Mouse (Mus musculus): ENCODE results near the gene Henmt1. TPM values are rescaled to one million over a fixed set of nuclear protein-coding genes. Genes with fewer than 3 reads are reported as not detected.
A peak's percentile ranks its signal among the peaks of the same experiment; 100 is the strongest.

Gene Henmt1
- polyA plus RNA-seq, 1 experiment from 2014 or later: 3.0 TPM

GRCm38 (mm10) chr3:108921822-108922221, 17.9 kb upstream of the Henmt1 start:
- no peak overlapping the region for H3K4me3 ChIP-seq (ENCODE audit: low read depth, low read length)
- H3K4me1 ChIP-seq (ENCODE audit: control insufficient read depth, insufficient read depth, low read length): no peaks in the 10 kb centered on the region
- no peak overlapping the region for H3K9ac ChIP-seq (ENCODE audit: low read depth, low read length)
- no peak overlapping the region for H3K4me2 ChIP-seq (ENCODE audit: low read length)
- no peaks in the 10 kb centered on the region for H3K27me3 ChIP-seq (ENCODE audit: control insufficient read depth, insufficient read depth, low read depth, low read length)
- 93% methylated on average over 1 of the region's 1 CpGs for WGBS
- H3K27ac ChIP-seq (ENCODE audit: low read length): no peak overlapping the region
- no peaks in the 10 kb centered on the region for H3K9me3 ChIP-seq (replicated peaks; ENCODE audit: control insufficient read depth, low read length, poor library complexity, severe bottlenecking)
- H3K36me3 ChIP-seq (ENCODE audit: control insufficient read depth, insufficient read depth, low read length): no peaks in the 10 kb centered on the region
- ATAC-seq: no peak

DNA sequence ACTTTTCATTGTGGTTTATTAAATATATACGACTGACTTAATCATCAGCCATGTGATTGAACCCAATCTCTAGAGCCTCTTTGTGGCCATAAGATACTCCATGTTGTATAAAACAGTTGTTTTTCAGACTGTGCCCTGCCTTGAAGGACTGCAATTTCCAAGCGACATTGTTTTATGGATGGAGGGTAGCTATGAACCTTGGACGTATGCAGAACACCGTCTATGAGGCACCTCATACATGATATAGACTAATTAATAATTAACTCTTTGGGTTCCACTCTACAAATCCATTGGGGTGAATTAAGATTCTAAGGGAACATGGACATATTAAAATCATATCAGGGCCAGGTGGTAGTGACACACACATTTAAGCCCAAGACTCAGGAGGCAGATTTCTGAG, 14.0 kb upstream of the Henmt1 start:
- Histone ChIP-seq H3K9ac (ENCODE audit: low read depth, low read length) (no peak overlapping the region), H3K27me3 (ENCODE audit: control insufficient read depth, insufficient read depth, low read depth, low read length) (no peaks in the 10 kb centered on the region), H3K27ac (ENCODE audit: low read length) (no peak overlapping the region), H3K9me3 (replicated peaks; ENCODE audit: control insufficient read depth, low read length, poor library complexity, severe bottlenecking) (no peaks in the 10 kb centered on the region), H3K4me3 (ENCODE audit: low read depth, low read length) (no peak overlapping the region), H3K4me2 (ENCODE audit: low read length) (no peak overlapping the region), H3K4me1 (ENCODE audit: control insufficient read depth, insufficient read depth, low read length) (no peaks in the 10 kb centered on the region), H3K36me3 (ENCODE audit: control insufficient read depth, insufficient read depth, low read length) (no peaks in the 10 kb centered on the region)
- no peak for ATAC-seq
- WGBS: 93% methylated on average over 4 of the region's 4 CpGs

GRCm38 (mm10) chr3:108926308-108926707, 13.4 kb upstream of the Henmt1 start:
- Histone ChIP-seq H3K27me3 (ENCODE audit: control insufficient read depth, insufficient read depth, low read depth, low read length) (no peaks in the 10 kb centered on the region), H3K4me2 (ENCODE audit: low read length) (no peak overlapping the region), H3K9ac (ENCODE audit: low read depth, low read length) (no peak overlapping the region), H3K9me3 (replicated peaks; ENCODE audit: control insufficient read depth, low read length, poor library complexity, severe bottlenecking) (no peaks in the 10 kb centered on the region), H3K4me3 (ENCODE audit: low read depth, low read length) (no peak overlapping the region), H3K4me1 (ENCODE audit: control insufficient read depth, insufficient read depth, low read length) (no peaks in the 10 kb centered on the region), H3K27ac (ENCODE audit: low read length) (no peak overlapping the region), H3K36me3 (ENCODE audit: control insufficient read depth, insufficient read depth, low read length) (no peaks in the 10 kb centered on the region)
- ATAC-seq: no peak
- WGBS: 82% methylated on average over 1 of the region's 1 CpGs

- ATAC-seq: no peak
- H3K4me3 ChIP-seq (ENCODE audit: low read depth, low read length): no peak overlapping the region
- no peak overlapping the region for H3K4me2 ChIP-seq (ENCODE audit: low read length)
- H3K27me3 ChIP-seq (ENCODE audit: control insufficient read depth, insufficient read depth, low read depth, low read length): no peaks in the 10 kb centered on the region
- 96% methylated on average over 6 of the region's 6 CpGs for WGBS
- no peaks in the 10 kb centered on the region for H3K36me3 ChIP-seq (ENCODE audit: control insufficient read depth, insufficient read depth, low read length)
- no peak overlapping the region for H3K9ac ChIP-seq (ENCODE audit: low read depth, low read length)
- H3K4me1 ChIP-seq (ENCODE audit: control insufficient read depth, insufficient read depth, low read length): no peaks in the 10 kb centered on the region
- no peaks in the 10 kb centered on the region for H3K9me3 ChIP-seq (replicated peaks; ENCODE audit: control insufficient read depth, low read length, poor library complexity, severe bottlenecking)
- no peak overlapping the region for H3K27ac ChIP-seq (ENCODE audit: low read length)
Measured at GRCm38 (mm10) chr3:108933557-108933956, 6.1 kb upstream of the Henmt1 start.

- no peaks in the 10 kb centered on the region; the same call in 1 of the 2 replicates for H3K4me1 ChIP-seq (ENCODE audit: control insufficient read depth, insufficient read depth, low read length)
- no peaks in the 10 kb centered on the region for H3K9me3 ChIP-seq (replicated peaks; ENCODE audit: control insufficient read depth, low read length, poor library complexity, severe bottlenecking)
- no peak overlapping the region for H3K4me2 ChIP-seq (ENCODE audit: low read length)
- H3K27me3 ChIP-seq (ENCODE audit: control insufficient read depth, insufficient read depth, low read depth, low read length): no peaks in the 10 kb centered on the region
- no peak for ATAC-seq
- no peak overlapping the region for H3K4me3 ChIP-seq (ENCODE audit: low read depth, low read length)
- no peaks in the 10 kb centered on the region for H3K36me3 ChIP-seq (ENCODE audit: control insufficient read depth, insufficient read depth, low read length)
- no peak overlapping the region for H3K9ac ChIP-seq (ENCODE audit: low read depth, low read length)
- WGBS: 90% methylated on average over 5 of the region's 5 CpGs
- no peak overlapping the region for H3K27ac ChIP-seq (ENCODE audit: low read length)
Measured at GRCm38 (mm10) chr3:108938691-108939090, 982 bp upstream of the Henmt1 start.

DNA sequence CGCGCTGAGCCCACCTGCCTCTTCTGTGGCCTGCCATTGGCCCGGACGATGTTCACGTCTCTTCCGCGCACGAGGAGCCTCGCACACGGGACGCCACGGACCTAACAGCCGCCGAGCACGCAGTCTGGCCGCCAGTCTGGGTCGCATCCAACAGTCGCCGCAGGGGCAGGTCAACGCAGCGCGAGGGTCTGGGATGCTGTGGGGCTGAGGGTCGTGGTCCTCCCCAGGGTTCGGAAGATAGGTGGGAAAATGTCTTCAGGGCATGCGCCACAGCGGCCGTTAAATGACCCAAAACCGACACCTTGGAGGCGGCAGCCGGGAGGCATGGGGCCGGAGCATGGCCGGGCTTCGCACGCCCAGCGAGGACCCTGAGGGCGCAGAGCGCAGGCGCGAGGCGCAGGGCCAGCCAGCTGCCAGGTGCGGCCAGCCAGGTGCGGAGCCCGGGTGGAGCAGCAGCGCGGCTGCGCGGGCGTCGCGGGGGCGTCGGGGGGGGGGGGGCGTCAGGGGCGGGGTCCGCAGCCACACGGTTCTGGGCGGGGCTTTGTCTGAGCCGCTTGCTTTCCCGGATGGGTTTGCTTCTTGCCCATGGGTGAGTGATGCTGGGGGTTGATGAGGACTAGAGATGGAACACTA, 444 bp downstream of the Henmt1 start, which contains the start of gene Gm9857:
Gene Gm9857 (minus strand): TSS at position 445 of the 633 bp plus-strand sequence.
- H3K4me1 ChIP-seq (ENCODE audit: control insufficient read depth, insufficient read depth, low read length): no peaks in the 10 kb centered on the region; the same call in 1 of the 2 replicates
- no peaks in the 10 kb centered on the region for H3K9me3 ChIP-seq (replicated peaks; ENCODE audit: control insufficient read depth, low read length, poor library complexity, severe bottlenecking)
- peak within 1 kb of the TSS; percentile 56 for H3K4me2 ChIP-seq (ENCODE audit: low read length)
- peak within 1 kb of the TSS; percentile 54; the same call in 1 of the 2 replicates for H3K9ac ChIP-seq (ENCODE audit: low read depth, low read length)
- 53% methylated on average over 56 of the region's 59 CpGs for WGBS
- H3K27ac ChIP-seq (ENCODE audit: low read length): no peak within 1 kb of the TSS
- ATAC-seq: peak; percentile 92
- H3K27me3 ChIP-seq (ENCODE audit: control insufficient read depth, insufficient read depth, low read depth, low read length): no peaks in the 10 kb centered on the region
- H3K36me3 ChIP-seq (ENCODE audit: control insufficient read depth, insufficient read depth, low read length): no peaks in the 10 kb centered on the region
- peak within 1 kb of the TSS; percentile 37 for H3K4me3 ChIP-seq (ENCODE audit: low read depth, low read length)

DNA sequence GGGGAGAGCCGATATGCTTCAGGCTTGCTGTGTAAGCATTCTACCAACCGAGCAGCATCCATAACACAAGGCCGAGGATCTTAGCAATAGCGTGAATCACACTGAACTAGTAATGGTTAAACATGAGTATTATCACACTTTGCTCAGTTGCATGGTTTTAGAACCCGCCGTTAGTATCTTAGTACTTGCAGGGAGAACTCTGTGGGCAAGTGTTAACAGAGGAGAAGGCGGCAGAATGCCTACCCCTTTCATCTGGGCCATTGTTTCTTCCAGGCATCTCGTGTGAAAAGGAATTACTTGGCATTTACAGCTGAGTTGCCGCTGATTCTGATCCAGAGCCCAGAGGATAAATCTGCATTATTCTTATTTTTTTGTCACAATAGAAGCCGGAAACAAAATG, 1.3 kb downstream of the Henmt1 start:
- no peak overlapping the region for H3K27ac ChIP-seq (ENCODE audit: low read length)
- no peaks in the 10 kb centered on the region for H3K27me3 ChIP-seq (ENCODE audit: control insufficient read depth, insufficient read depth, low read depth, low read length)
- no peak overlapping the region for H3K4me3 ChIP-seq (ENCODE audit: low read depth, low read length)
- whole genome bisulfite sequencing: 74% methylated on average over 10 of the region's 10 CpGs
- no peaks in the 10 kb centered on the region; the same call in 1 of the 2 replicates for H3K4me1 ChIP-seq (ENCODE audit: control insufficient read depth, insufficient read depth, low read length)
- no peak overlapping the region for H3K4me2 ChIP-seq (ENCODE audit: low read length)
- no peaks in the 10 kb centered on the region for H3K36me3 ChIP-seq (ENCODE audit: control insufficient read depth, insufficient read depth, low read length)
- no peaks in the 10 kb centered on the region for H3K9me3 ChIP-seq (replicated peaks; ENCODE audit: control insufficient read depth, low read length, poor library complexity, severe bottlenecking)
- no peak overlapping the region for H3K9ac ChIP-seq (ENCODE audit: low read depth, low read length)
- ATAC-seq: no peak

DNA sequence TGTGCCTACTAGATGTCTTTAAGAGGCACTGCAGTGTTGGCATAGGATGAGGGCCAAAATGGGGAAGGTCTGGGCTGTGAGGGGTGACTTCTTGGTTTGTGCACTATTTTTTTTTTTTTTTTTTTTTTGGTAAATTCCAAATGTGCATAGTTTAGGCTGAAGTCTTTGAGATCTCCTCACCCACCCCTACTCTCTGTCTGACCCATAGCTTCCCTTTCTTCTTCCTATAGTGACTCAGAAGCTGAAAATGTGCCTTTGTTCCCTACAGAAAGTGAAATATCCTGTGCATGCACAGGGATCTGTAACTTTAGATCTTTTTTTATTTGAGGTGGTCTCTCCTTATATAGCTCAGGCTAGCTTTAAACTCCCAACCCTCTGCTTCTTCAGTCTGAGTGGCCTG, 18.3 kb downstream of the Henmt1 start:
- no peak overlapping the region for H3K4me3 ChIP-seq (ENCODE audit: low read depth, low read length)
- no peaks in the 10 kb centered on the region for H3K9me3 ChIP-seq (replicated peaks; ENCODE audit: control insufficient read depth, low read length, poor library complexity, severe bottlenecking)
- no peak overlapping the region for H3K4me2 ChIP-seq (ENCODE audit: low read length)
- H3K36me3 ChIP-seq (ENCODE audit: control insufficient read depth, insufficient read depth, low read length): no peaks in the 10 kb centered on the region
- no peaks in the 10 kb centered on the region for H3K27me3 ChIP-seq (ENCODE audit: control insufficient read depth, insufficient read depth, low read depth, low read length)
- no peak overlapping the region for H3K27ac ChIP-seq (ENCODE audit: low read length)
- no peak overlapping the region for H3K9ac ChIP-seq (ENCODE audit: low read depth, low read length)
- no peak for ATAC-seq
- peaks cover 17% of the 10 kb centered on the region for H3K4me1 ChIP-seq (ENCODE audit: control insufficient read depth, insufficient read depth, low read length)

- no peaks in the 10 kb centered on the region for H3K27me3 ChIP-seq (ENCODE audit: control insufficient read depth, insufficient read depth, low read depth, low read length)
- no peak overlapping the region for H3K27ac ChIP-seq (ENCODE audit: low read length)
- no peak overlapping the region for H3K9ac ChIP-seq (ENCODE audit: low read depth, low read length)
- WGBS: 73% methylated on average over 13 of the region's 13 CpGs
- no peaks in the 10 kb centered on the region for H3K36me3 ChIP-seq (ENCODE audit: control insufficient read depth, insufficient read depth, low read length)
- no peak overlapping the region for H3K4me2 ChIP-seq (ENCODE audit: low read length)
- peaks cover 17% of the 10 kb centered on the region for H3K4me1 ChIP-seq (ENCODE audit: control insufficient read depth, insufficient read depth, low read length)
- ATAC-seq: no peak
- H3K4me3 ChIP-seq (ENCODE audit: low read depth, low read length): no peak overlapping the region
- H3K9me3 ChIP-seq (replicated peaks; ENCODE audit: control insufficient read depth, low read length, poor library complexity, severe bottlenecking): no peaks in the 10 kb centered on the region
Measured at GRCm38 (mm10) chr3:108959680-108960295, 20.1 kb downstream of the Henmt1 start.
